Mouse (Mus musculus) left cerebral cortex, adult 9 months (tissue): ENCODE results near the gene Coq7.

Experiments used
- DNase-seq, 2 experiments: peaks; one replicate each; pipeline ENCODE4 v3.0.0; 2022; ENCODE audit warnings: low spot score in 2 of 2

The Coq7 gene

DNA sequence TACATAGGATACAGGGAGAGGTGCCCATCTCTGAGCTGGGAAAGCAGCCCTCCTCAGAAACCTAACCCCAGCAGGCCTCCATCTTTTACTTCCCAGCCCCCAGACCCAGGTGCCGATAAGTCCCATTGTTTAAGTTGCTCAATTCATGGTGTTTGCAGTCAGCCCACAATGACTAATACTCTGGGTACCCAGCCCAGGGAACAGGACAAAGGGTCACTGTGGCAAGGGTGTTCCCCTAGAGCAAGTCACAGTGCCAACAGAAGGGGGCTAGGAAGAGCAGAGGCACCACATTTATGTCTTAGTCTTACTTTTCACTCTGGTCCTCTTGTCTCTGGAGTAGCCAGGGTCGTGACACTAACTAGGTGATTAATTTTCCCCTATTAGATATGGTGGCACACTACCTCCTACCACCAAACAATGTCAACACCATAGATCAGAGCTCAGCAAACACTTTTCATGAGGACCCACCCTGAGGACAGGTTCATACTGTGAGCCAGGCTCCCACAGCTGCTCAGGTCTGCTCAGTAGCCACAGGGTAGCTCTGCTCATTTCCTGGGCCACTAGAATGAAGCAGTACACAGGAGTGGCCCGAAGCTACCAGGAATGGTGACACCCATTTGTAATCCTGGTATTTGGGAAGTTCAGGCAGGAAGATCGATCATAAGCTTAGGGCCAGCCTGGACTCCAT lies 38.1 kb downstream of the Coq7 start:
- no peak for DNase-seq

DNA sequence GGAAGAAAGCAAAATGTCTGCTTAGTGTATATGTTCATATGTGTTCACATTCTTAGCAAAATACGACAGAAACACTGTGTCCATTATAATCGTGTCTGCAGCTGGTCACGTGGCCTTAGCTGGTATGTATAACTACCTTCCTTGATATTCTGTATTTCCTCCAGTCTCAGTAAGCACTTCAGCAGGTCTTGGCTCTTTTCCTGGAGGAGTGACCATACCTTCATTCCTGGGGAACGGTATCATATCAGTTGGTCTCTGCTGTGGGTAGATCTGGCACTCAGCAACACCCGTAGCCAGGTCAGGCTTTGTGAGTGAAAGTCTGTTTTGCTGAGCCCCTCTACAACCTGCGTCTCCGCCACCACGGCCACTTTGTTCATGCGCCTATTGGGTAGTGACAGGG lies 39.3 kb downstream of the Coq7 start:
- no peak for DNase-seq

DNA sequence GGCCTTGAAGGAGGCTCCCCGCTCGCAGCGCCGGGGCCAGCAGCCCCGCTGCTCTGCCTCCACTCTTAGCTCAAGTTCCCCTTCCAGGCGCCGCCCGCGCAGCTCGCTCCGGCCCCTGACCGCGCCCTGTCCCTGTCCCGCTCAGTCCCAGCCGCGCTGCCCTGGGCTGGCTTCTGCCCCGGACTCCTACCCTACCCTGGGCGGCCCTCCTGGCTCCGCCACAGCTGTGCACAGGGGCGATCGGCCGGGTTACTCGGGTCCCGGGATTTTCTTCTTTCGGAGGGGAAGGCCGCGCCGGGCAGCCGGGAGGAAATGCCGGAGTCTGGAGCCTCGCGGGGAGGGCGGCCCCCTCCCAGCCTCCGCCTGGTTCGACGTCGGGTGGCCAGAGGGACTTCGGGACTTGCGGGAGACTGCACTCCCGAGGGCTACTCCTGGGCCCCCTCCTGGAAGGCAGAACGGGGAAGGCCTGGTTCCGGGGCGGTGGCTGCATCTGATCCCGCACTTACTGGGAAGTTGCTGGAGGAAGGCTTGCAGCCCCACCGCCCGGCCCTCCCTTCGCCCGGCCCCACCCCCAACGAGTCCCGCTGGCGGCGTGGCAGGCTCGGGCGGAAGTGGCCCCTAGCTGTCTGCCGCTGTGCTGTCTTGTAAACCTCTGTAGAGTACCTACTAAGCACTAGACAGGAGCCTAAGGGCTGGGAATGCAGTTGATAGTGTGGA lies 41.6 kb downstream of the Coq7 start, which contains the start of gene Itpripl2:
TSS of gene Itpripl2 (minus strand) at position 545 of the 717 bp plus-strand sequence.
- peak in 1 of 2 experiments; percentile 16 for DNase-seq

DNA sequence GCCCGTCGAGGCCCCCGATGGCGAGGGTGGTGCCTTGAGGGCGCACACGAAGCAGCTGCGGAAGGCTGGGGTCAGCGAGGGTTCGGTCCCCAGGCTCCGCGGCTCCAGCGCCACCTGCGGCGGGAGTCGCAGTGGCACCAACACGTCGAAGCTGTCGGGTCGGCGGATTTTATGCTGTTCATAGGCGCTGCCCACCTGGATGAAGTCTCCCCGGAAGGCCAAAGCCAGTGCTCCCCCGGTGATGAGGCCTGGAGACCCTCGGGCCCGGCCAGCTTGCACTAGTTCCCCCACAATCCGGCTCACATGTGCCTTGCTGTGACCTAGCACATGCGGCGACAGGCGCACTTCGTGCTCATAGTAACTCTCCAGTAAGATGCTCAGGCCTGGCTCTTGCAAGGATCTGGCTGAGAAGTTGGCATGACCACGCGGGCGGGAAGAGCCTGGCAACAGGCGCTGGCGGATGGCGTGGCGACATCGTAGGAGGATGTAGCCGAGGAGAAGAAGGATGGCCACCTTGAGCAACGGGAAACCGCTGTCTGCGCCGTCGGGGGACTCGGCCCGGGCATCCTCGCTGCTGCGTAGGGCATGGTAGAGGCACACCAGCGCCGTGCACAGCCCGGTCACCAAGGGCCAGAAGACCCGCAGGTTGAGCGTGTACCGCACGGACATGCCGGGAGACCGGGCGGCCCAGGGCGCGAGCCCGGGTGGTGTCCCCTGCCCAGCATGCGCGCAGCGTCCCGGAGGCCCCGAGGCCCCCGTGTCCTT lies 42.3 kb downstream of the Coq7 start:
- peak in 1 of 2 experiments; percentile 14 for DNase-seq

DNA sequence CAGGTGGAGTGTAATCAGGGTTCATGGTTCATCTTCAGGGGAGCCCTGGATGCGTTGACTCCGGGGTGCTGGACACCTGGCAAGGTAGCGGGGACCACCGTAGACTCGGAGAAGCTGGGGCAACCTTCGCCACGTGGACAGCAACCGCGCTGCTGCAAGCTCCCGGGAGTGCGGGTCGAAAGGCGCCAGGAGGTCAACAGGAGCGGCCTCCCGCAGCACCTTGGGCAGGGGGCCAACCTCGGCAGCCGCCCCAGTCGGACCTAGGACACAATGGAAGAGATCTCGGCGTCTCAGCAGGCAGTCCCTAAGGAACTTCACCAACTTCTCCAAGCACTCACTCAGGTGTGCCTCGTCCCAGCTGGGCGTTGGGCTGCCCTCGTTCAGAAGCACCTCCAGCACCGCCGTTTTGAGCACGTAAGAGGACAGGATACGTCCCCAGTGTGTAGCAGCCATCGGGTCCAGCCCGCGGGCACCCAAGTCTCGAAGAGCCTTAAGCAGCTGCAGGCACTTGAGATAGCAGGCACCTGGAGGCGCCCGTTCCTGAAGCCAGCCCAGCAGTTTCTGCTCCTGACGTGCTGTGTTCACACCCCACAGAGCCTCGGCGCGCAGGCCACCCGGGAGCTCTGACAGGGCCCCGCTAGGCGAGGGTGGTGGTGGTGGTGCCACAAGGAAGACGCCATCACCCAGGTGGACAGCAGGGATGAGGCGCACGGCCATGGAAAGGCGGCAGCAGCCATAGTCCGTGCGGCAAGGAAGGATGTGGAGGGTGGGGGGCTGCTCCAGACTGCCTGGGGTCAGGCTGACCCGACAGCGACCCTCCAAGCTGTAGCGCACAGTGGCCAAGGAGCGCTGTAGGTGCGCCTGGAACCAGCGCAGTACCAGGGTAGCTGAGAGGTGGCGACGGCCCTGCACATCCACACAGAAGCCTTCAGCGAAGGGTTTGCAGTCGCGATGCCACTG lies 43.2 kb downstream of the Coq7 start:
- no peak for DNase-seq

DNA sequence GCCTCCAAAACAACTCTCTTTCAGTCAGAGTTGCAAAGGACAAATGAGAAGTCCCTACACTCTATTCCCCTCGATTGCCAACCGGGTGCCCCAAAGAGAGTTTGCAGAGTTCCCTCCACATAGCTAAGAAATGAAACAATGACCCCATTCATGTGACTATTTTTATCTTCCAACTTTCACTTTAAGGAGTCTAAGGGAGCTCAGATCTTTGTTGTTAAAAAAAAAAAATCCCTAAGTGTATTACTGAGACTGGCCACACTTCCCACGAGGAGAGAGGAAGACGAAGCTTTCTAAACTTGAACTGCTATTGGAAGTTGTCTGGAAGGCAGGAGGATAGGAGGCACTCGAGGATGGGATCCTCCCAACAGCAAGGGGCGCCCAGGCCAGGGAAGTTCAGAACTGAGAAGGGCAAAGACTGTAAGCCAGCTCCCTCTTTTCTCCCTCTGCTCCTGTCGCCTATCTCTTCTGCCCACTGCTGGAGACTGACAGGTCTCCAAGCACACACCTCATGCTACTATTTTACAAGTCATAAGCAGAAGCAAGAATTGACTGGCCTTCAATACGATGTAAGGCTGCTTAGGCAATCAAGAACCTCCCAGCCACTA lies 45.0 kb downstream of the Coq7 start:
- DNase-seq = no peak

DNA sequence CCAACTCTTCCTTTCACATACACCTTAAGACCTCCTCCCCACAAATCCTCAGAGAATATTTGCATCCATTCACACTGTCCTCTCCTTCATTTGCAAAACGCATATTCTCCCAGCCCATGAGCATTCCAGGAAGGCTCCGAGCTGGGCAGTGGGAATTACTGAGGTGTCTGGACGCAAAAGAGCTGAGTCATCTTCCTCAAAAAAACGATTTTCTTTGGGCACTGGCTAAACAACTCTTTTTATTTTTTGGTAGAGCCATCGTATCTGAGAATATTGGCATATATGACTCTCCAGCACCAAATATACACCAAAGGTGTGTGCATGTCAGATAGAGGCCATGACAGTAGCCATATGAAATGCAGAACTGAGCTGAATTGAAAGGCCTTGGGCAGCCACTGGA lies 46.2 kb downstream of the Coq7 start:
- DNase-seq = no peak

DNA sequence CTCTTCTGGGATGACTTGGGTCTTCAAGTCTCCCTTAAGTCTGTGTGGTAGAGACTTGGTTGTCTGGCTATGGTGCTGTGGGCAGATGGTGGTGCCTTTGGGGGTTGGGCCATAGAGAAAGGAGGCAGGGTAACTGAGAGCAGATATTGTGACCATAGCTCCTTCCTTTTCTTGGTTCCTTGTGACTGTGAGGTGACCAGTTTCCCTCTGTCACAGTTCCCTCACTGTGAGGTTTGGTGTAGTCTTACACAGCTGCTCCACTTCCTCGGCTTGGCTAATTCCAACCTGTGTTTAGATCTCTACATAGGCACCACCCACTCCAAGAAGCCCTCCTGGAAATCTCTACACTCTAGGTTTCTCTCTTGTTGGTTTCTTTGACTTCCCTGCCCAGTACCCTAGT lies 49.2 kb downstream of the Coq7 start:
- no peak for DNase-seq

DNA sequence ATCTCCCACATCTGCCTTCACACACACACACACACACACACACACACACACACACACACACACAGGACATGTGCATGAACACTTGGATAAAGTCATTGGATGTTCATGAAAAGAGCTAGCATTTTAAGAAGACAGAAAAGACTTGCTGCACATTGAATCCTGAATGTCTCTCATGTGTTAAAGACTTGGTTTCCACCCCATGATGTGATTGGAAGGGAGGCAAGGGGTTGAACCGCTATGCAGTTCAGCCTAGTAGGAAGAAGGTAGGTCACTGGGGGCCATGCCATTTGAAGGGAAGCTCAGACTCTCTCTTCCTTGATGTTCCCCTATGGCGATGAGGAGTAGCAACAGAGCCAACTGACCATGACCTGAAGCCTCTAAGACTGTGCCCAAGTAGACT lies 51.2 kb downstream of the Coq7 start:
- DNase-seq = no peak

DNA sequence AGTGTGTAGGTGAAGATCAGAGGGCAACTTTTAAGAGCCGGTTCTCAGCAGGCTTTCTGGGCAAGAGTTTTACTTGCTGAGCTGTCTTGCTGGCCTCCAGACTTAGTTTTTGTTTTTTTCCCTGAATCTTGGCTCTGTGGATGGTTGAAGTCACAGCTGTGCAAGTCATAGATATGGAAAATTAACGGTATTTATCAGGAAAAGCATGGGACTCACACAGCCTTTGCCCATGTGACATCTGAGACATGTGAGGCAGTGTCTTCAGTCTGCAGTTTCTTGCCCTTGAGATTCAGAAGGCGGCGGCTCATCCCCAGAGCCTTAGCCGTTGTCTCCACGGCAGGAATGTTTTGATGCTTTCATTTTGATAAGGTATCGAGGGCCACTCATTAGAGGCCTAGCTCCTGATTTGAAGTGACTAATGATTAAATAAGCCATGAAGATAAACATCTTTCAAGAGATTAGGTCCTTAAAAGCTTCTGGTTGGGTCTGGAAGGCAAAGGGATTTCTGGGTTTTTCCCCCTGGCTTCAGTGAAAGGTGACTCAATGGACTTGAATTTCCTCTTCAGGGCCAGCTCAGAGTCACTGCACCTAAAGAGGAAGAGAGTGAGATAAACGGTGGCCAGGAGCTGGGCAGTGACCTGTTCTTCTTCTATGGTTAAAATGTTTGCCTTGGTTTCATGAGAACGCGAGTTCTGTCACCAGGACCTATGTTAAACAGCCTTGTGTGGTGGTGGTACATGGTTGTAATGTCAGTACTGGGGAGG lies 51.9 kb downstream of the Coq7 start:
- no peak for DNase-seq

DNA sequence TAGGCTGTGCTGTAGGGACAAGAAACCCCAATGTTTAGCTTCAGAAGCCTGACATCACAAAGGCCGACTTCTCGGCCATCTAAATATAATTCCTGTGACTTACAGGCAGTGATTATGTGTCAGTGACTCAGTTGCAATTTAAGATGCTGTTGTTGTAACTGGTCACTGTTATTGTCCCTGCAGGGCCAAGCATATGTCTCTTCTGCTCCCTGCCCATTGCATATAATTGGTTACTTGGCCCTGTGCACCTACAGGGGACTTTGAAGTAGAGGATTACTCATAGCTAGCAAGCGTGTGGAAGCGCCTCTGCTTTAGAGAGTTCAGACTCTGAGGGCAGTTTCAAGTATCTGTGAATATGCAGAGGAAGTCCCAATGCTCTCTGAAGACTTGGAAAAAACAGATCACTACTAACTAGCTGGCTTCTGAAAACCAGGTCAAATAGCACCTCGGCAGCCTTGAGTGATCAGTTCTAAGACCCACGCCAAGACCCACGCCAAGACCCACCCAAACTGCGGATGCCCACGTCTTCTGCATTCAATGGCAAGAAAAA lies 52.9 kb downstream of the Coq7 start:
- DNase-seq = no peak

DNA sequence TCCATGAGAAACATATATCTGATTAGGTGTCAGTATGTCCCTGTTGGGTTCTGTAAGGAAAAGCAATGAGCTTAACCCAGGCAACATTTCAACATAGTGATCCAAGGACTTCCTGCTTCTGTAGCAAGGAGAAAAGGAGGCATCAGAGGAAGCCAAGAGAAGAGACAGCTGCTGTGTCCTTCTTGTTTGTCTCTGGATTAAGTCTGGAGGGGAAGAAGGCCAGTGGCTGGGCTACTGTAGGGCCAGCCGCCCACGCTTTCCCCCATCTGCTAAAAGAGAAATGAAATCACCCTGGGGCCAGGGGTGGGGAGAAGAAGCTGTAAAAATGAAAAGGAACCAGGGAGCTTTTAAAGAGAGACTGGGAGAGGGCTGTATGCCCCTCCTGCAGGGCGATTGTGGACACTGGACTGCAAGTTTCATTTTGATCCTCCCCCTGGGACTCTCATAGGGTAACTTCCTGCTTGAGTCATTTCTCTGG lies 54.3 kb downstream of the Coq7 start:
- peak in 1 of 2 experiments; percentile 24 for DNase-seq

DNA sequence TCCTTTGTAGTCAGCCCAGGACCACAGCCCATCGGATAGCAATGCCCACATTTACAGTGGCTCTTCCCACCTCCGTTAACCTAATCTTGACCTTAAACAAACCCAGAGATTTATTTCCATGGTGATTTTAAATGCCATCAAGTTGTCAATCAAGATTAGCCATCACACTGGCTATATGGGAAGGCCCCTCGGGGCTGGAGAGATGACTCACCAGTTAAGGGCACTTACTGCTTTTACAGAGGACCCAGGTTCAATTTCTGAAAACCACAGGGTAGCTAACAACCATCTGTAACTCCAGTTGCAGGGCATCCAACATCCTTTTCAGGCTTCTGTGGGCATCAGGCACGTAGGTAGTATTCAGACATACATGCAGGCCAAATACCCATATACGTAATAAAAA lies 56.7 kb downstream of the Coq7 start:
- DNase-seq = no peak

DNA sequence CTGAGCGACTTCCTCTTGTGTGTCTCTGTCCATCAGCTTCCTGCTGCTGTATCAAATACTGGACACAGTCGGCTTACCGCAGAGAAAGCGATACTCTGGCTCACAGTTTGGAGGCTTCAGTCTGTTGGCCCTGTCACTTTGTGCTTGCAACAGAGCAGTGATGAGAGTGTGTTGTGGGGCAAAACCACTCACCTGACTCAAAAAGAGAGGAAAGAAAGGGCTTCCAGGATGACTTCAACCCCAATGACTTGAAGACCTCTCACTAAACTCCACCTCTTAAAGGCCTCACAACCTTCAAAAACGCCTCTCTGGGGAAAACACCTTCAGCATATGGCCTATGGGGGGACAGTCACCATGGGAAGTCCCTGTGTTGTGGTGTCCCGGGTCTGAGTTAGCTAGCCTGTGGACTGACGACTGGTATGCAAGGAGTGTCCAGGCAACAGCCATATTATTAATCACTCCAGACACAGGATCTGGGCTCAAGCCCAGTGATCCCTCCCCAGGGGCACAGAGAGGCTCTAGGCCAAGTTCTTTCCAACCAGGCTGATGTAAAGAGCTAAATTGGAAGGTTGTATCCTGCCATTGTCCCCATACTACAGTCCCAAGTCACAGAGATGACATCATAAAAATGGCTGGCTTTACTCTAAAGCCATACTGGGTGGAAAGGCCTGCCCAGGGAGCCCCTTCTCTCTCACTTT lies 58.0 kb downstream of the Coq7 start:
- DNase-seq = no peak

DNA sequence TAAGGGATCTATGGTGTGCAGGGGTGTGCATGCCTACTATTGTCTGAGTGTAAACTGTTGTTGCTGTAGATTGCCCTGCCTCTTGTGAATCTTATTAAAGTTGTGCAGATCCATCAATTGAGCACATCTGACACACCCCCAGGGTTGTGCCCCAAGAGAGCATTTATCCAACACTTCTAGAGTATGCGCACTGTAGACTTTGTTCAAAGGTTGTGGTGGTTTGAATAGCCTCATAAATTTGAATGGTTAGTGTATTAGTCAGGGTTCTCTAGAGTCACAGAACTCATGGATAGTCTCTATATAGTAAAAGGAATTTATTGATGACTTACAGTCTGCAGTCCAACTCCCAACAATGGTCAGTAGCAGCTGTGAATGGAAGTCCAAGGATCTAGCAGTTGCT lies 60.3 kb downstream of the Coq7 start:
- DNase-seq = no peak

DNA sequence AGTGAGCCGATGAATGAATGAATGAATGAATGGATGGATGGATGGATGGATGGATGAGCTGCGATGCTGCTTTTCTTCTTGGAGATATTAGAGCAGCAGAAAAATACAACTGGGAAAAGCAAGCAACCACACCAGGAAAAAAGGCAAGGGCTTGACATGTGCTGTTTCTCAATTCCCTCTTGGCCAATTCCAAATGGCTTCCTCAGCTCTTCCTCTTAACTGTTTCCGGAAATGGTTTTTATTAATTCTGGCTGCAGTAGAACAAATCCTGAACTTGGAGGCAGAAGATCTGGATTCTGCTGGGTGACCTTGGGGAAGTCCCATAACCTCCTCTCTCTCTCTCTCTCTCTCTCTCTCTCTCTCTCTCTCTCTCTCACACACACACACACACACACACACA lies 65.1 kb downstream of the Coq7 start:
- no peak for DNase-seq

DNA sequence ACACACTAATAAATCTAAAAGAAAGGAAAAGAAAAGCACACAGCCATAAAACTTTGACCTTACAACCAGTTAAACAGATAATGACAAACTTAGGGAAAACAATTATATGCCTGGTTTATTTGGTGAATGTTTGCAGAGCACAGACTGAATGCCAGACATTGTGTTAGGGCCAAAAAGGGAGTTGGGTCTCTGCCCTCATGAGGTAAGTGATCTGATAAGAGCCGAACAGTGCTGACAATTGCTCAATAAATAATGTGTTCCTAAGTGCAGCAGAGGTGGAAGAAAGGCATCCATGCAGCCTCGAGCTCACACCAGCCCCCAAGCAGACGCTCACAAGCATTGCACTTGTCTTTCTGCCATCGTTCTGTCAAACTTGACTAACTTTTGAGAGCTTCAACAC lies 68.7 kb downstream of the Coq7 start:
- no peak for DNase-seq

DNA sequence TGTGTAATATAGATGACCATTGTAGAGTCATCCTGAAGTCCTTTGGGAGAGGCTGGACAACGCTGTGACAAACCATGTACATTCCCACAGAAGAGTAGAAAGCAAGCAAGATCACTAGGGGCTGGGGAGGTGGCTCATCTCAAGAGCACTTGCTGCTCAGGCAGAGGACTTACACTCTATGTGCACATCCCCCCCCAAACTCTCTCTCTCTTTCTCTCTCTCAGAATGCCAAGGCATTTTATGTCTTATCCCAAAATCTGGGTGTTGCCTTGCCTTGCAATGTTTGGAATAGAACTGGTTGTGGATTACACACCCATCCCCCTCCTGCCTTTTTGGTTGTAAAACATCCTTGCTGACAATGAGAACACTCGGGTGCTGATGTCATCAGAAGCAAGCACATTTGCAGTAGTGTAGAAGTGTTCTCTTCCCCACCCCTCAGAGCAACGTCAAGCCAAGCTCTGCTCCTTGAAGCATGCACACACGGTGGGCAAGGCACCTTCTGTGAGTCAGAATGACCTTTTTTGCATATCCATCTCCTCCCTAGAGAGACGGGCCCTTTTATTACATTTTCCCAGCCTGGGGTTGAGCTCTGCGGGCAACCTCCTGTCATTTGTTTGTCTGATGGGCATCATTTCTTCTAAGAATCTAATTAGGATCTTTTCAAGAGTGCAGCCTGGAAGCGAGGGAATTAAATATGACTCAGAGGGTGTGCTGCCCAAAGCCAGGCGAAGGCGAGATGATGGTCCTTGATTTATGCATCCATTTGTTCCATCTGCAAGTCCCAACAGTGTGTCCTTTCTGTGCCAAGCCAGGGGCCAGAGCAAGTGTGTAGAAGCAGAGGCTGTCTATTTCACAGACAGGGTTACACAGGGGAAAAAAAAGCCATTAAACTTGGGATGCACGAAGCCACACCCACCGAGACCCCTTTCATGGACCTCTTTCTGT lies 70.1 kb downstream of the Coq7 start:
- no peak for DNase-seq
